Mouse (Mus musculus): ENCODE results near the gene Rnf130. TPM values are rescaled to one million over a fixed set of nuclear protein-coding genes. Genes with fewer than 3 reads are reported as not detected.
A peak's percentile ranks its signal among the peaks of the same experiment; 100 is the strongest.

Gene Rnf130
- polyA plus RNA-seq, 1 experiment from 2014 or later: 75.0 TPM

- no peak overlapping the region for H3K4me2 ChIP-seq (replicated peaks)
- H3K4me1 ChIP-seq: no peaks in the 10 kb centered on the region
- H3K27me3 ChIP-seq (replicated peaks): no peaks in the 10 kb centered on the region
- no peak for ATAC-seq (ENCODE audit: low FRiP score, low read depth)
- H3K36me3 ChIP-seq: no peaks in the 10 kb centered on the region
- H3K27ac ChIP-seq: no peak overlapping the region
- H3K9me3 ChIP-seq: no peaks in the 10 kb centered on the region
- H3K9ac ChIP-seq: no peak overlapping the region
- WGBS: 75% methylated on average over 4 of the region's 4 CpGs
- no peak overlapping the region for H3K4me3 ChIP-seq
Observed at GRCm38 (mm10) chr11:49996398-49996797, 28.7 kb upstream of the Rnf130 start.

DNA sequence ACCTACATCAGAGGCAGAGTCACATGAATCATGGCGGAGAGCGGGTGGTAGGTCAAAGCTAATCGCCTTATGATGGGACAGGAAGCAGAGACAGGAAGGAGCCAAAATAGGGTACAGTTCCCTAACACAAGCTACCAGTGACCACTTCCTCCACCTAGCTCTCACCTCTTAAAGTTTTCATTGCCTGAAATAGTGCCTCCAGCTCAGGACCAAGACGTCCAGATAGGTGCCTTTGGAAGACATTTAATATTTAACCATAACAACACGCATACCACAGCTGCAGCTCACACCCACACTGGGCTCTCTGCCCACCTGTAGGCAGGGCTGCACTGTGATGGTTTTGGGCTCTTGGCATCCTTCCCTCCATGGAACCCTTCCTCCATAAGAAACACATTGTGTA lies 27.8 kb upstream of the Rnf130 start:
- no peaks in the 10 kb centered on the region for H3K27me3 ChIP-seq (replicated peaks)
- WGBS: 88% methylated on average over 5 of the region's 5 CpGs

DNA sequence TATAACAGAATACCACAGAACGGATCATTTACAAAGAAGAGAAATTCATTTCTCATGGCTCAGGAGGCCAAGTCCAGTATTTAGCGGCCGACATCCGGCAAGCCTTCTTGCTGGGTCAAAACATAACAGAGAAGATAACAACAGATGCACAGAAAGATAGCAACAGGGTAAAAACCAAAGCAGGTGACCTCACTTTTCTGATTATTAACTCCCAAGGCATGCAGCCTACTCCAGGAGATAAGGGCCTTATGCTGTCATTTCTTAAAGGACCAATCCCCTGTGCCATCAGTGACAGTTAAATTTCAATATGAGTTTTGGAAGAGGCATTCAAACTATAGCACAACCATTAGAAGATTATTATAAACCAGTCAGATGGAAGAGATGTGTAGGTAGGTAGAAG lies 22.3 kb upstream of the Rnf130 start:
- WGBS: 95% methylated on average over 4 of the region's 4 CpGs

More for the DNA sequence above, 27.8 kb upstream of the Rnf130 start:
- no peak overlapping the region for H3K27ac ChIP-seq
- no peaks in the 10 kb centered on the region for H3K9me3 ChIP-seq
- H3K4me3 ChIP-seq: no peak overlapping the region
- H3K4me2 ChIP-seq (replicated peaks): no peak overlapping the region
- no peak for ATAC-seq (ENCODE audit: low FRiP score, low read depth)
- no peaks in the 10 kb centered on the region for H3K36me3 ChIP-seq
- no peak overlapping the region for H3K9ac ChIP-seq
- H3K4me1 ChIP-seq: no peaks in the 10 kb centered on the region

GRCm38 (mm10) chr11:50007776-50008175 lies 17.4 kb upstream of the Rnf130 start:
- Histone ChIP-seq H3K36me3 (no peaks in the 10 kb centered on the region), H3K27ac (no peak overlapping the region), H3K9ac (no peak overlapping the region), H3K27me3 (replicated peaks) (no peaks in the 10 kb centered on the region), H3K4me3 (no peak overlapping the region), H3K9me3 (no peaks in the 10 kb centered on the region), H3K4me1 (no peaks in the 10 kb centered on the region), H3K4me2 (replicated peaks) (no peak overlapping the region)
- 73% methylated on average over 10 of the region's 10 CpGs for whole genome bisulfite sequencing
- no peak for ATAC-seq (ENCODE audit: low FRiP score, low read depth)

More for the DNA sequence above, 22.3 kb upstream of the Rnf130 start:
- H3K27me3 ChIP-seq (replicated peaks): no peaks in the 10 kb centered on the region
- H3K4me2 ChIP-seq (replicated peaks): no peak overlapping the region
- H3K4me1 ChIP-seq: no peaks in the 10 kb centered on the region
- ATAC-seq (ENCODE audit: low FRiP score, low read depth): no peak
- no peaks in the 10 kb centered on the region for H3K36me3 ChIP-seq
- no peaks in the 10 kb centered on the region for H3K9me3 ChIP-seq
- H3K27ac ChIP-seq: no peak overlapping the region
- no peak overlapping the region for H3K9ac ChIP-seq
- H3K4me3 ChIP-seq: no peak overlapping the region

- ATAC-seq (ENCODE audit: low FRiP score, low read depth): no peak
- Histone ChIP-seq H3K27me3 (replicated peaks) (no peaks in the 10 kb centered on the region), H3K4me1 (no peaks in the 10 kb centered on the region), H3K36me3 (no peaks in the 10 kb centered on the region), H3K4me3 (no peak overlapping the region), H3K9ac (no peak overlapping the region), H3K4me2 (replicated peaks) (no peak overlapping the region), H3K9me3 (no peaks in the 10 kb centered on the region), H3K27ac (no peak overlapping the region)
- WGBS: 22% methylated on average over 5 of the region's 5 CpGs
Observed at GRCm38 (mm10) chr11:50008231-50008630, 16.9 kb upstream of the Rnf130 start.

DNA sequence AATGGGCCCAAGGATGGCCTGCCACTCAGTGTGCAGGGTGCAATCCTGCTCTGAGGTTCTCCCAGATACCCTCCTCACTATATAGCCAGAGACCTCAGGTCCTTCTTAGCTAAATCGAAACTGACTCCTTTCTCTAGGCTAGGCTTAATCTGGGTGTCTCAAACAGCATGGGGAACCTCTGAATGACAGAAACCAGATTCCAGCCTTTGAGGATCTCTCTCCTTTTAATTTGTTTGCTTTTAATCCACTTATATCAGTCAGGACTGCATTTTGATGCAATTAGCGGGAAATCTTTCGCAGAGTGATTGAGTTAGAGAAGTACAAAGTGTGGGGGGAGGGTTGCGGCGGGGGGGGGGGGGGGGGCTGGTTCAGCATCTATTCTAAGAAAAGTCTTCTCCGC lies 12.1 kb upstream of the Rnf130 start:
- no peaks in the 10 kb centered on the region for H3K9me3 ChIP-seq
- H3K4me1 ChIP-seq: no peaks in the 10 kb centered on the region
- no peak overlapping the region for H3K4me3 ChIP-seq
- ATAC-seq (ENCODE audit: low FRiP score, low read depth): no peak
- no peak overlapping the region for H3K27ac ChIP-seq
- 84% methylated on average over 6 of the region's 6 CpGs for WGBS
- no peaks in the 10 kb centered on the region for H3K27me3 ChIP-seq (replicated peaks)
- no peaks in the 10 kb centered on the region for H3K36me3 ChIP-seq
- H3K9ac ChIP-seq: no peak overlapping the region
- H3K4me2 ChIP-seq (replicated peaks): no peak overlapping the region

GRCm38 (mm10) chr11:50016503-50016902 lies 8.6 kb upstream of the Rnf130 start:
- H3K4me1 ChIP-seq: no peaks in the 10 kb centered on the region
- H3K36me3 ChIP-seq: no peaks in the 10 kb centered on the region
- no peaks in the 10 kb centered on the region for H3K9me3 ChIP-seq
- H3K27ac ChIP-seq: no peak overlapping the region
- no peak overlapping the region for H3K4me3 ChIP-seq
- no peak overlapping the region for H3K9ac ChIP-seq
- no peaks in the 10 kb centered on the region for H3K27me3 ChIP-seq (replicated peaks)
- no peak overlapping the region for H3K4me2 ChIP-seq (replicated peaks)
- WGBS: 86% methylated on average over 5 of the region's 5 CpGs
- ATAC-seq (ENCODE audit: low FRiP score, low read depth): no peak

GRCm38 (mm10) chr11:50017511-50017910 lies 7.6 kb upstream of the Rnf130 start:
- no peaks in the 10 kb centered on the region for H3K36me3 ChIP-seq
- H3K9ac ChIP-seq: no peak overlapping the region
- H3K27me3 ChIP-seq (replicated peaks): no peaks in the 10 kb centered on the region
- H3K4me2 ChIP-seq (replicated peaks): no peak overlapping the region
- H3K4me3 ChIP-seq: no peak overlapping the region
- WGBS: 81% methylated on average over 7 of the region's 7 CpGs
- H3K9me3 ChIP-seq: no peaks in the 10 kb centered on the region
- ATAC-seq (ENCODE audit: low FRiP score, low read depth): no peak
- H3K4me1 ChIP-seq: no peaks in the 10 kb centered on the region
- no peak overlapping the region for H3K27ac ChIP-seq

DNA sequence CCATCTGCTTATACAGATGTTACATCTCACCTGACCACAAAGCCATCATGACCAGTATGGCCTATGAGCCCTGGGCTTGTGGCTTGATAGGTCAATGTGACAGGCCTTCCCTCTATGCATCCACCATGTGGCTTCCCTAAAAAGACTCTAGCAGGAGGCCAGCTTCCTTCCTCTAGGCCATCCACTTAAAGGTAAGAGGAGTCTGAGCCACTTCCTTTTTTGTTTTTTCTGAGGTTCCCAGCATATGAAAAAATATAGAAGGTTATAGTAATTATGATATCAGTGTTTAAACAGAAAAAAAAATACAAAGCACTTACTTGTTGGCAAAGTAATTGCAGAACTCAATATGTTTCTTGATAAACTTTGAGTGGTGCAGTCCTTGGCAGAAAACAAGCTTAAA lies 6.3 kb upstream of the Rnf130 start:
- H3K9ac ChIP-seq: no peak overlapping the region
- H3K36me3 ChIP-seq: no peaks in the 10 kb centered on the region
- no peaks in the 10 kb centered on the region for H3K27me3 ChIP-seq (replicated peaks)
- no peak overlapping the region for H3K27ac ChIP-seq
- H3K9me3 ChIP-seq: no peaks in the 10 kb centered on the region
- ATAC-seq (ENCODE audit: low FRiP score, low read depth): no peak
- H3K4me3 ChIP-seq: no peak overlapping the region
- H3K4me1 ChIP-seq: no peaks in the 10 kb centered on the region
- no peak overlapping the region for H3K4me2 ChIP-seq (replicated peaks)

- Histone ChIP-seq H3K9me3 (no peaks in the 10 kb centered on the region), H3K27ac (no peak overlapping the region), H3K4me3 (no peak overlapping the region), H3K4me1 (peaks cover 7% of the 10 kb centered on the region), H3K4me2 (replicated peaks) (no peak overlapping the region), H3K36me3 (no peaks in the 10 kb centered on the region), H3K9ac (no peak overlapping the region), H3K27me3 (replicated peaks) (no peaks in the 10 kb centered on the region)
- ATAC-seq (ENCODE audit: low FRiP score, low read depth): no peak
- 68% methylated on average over 3 of the region's 3 CpGs for WGBS
Observed at GRCm38 (mm10) chr11:50022085-50022484, 3.1 kb upstream of the Rnf130 start.

- peaks cover 24% of the 10 kb centered on the region for H3K4me1 ChIP-seq
- 72% methylated on average over 6 of the region's 6 CpGs for WGBS
- H3K4me3 ChIP-seq: peak overlapping the region; percentile 85; the same call in 1 of the 2 replicates
- peak overlapping the region; percentile 50 for H3K4me2 ChIP-seq (replicated peaks)
- no peak overlapping the region for H3K9ac ChIP-seq
- no peak overlapping the region for H3K27ac ChIP-seq
- no peaks in the 10 kb centered on the region for H3K27me3 ChIP-seq (replicated peaks)
- peak; percentile 15 for ATAC-seq (ENCODE audit: low FRiP score, low read depth)
- no peaks in the 10 kb centered on the region for H3K9me3 ChIP-seq
- H3K36me3 ChIP-seq: no peaks in the 10 kb centered on the region
Observed at GRCm38 (mm10) chr11:50024445-50024832, 707 bp upstream of the Rnf130 start.

DNA sequence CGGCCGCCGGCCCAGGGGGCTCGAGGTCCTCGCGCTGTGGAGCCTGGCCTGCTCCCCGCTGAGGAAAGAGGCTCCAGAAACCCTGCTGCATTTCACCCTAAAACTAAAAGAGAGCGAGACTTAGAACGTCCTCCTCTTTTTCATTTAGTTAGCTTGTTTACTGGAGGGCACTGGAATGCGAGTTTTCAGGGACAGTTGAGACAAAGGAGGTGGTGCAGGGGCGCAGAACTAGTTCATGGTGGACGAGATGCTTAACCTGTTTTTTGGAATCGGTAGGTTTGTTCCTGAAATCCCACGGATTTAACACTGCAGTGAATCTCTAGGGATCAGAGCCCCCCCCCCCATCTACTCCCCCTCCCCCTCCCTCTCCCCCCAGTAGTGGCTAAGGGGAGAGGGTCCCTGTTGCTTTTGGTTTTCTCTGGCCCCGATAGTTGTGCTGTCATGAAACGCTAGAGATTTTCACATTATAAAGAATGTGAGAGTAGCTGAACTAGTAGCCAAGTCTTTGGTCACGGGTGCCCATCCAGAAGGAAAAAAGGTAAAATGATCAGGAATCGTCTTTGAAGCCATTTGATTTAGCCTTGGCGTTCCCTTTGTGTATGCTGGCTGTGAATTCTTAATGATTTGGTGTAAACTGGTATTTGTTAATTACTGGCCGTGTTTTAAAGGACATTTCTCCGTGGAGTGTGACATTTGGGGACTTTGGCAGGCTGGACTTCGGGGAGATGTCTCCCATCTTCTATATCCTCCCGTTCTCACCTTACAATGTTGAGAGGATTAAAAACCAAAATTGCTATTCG lies 775 bp downstream of the Rnf130 start:
- Histone ChIP-seq H3K36me3 (no peaks in the 10 kb centered on the region), H3K9ac (peak overlapping the region; percentile 95), H3K27ac (peak overlapping the region; percentile 69), H3K4me1 (peaks cover 24% of the 10 kb centered on the region), H3K9me3 (no peaks in the 10 kb centered on the region), H3K4me3 (peak overlapping the region; percentile 85), H3K4me2 (replicated peaks) (peak overlapping the region; percentile 68), H3K27me3 (replicated peaks) (no peaks in the 10 kb centered on the region)
- WGBS: 8% methylated on average over 24 of the region's 24 CpGs
- ATAC-seq (ENCODE audit: low FRiP score, low read depth): peak; percentile 49; the same call in 1 of the 2 replicates

DNA sequence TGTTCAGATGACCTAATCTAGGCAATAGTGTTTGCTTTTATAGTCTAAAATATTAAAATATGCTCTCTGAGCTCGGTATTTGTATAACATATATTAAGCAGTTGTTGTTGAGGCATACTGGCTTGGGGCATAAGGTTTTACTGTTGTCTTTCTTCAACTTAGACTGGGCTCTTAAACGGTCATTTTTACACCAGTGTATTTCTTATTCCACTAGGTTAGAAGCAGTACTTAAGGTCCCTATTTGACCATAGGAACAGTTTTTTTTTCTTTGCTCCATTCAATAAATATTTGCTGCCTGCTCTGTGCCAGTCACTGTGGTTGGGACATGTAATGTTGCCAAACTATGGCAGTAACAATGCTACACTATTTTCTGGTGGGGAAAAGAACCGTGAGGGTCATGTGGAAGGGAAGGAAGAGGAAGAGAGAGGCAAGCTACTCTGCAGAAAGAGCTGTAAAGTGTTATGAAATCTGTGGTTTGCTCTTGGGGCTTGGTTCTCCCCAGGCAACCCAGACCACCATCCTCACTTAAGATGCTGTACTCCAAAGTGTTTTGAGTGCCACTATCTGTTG lies 1.5 kb downstream of the Rnf130 start:
- H3K27ac ChIP-seq: no peak overlapping the region
- no peaks in the 10 kb centered on the region for H3K27me3 ChIP-seq (replicated peaks)
- WGBS: 43% methylated on average over 3 of the region's 3 CpGs
- peak overlapping the region; percentile 95 for H3K9ac ChIP-seq
- peaks cover 24% of the 10 kb centered on the region for H3K4me1 ChIP-seq
- H3K4me3 ChIP-seq: peak overlapping the region; percentile 85
- H3K4me2 ChIP-seq (replicated peaks): peak overlapping the region; percentile 68
- H3K36me3 ChIP-seq: no peaks in the 10 kb centered on the region
- no peaks in the 10 kb centered on the region for H3K9me3 ChIP-seq
- ATAC-seq (ENCODE audit: low FRiP score, low read depth): no peak

All from neural tube, embryonic 12.5 days (tissue).